Mouse (Mus musculus): Measurements from ENCODE around the gene Stag1.

Stag1 gene

GRCm38 (mm10) chr9:100597546-100597945 is at the start of gene Stag1:
TSS of gene Stag1 (plus strand) at chr9:100597798.
- in situ Hi-C loops (cut with MboI, MseI) = no loop called here

- in situ Hi-C loops (cut with MboI, MseI) = loop anchor here (5.0 kb wide), 1 partner anchor 96 kb away; no protein-coding TSS in a partner anchor
Measured at GRCm38 (mm10) chr9:100548313-100548712, 49.3 kb upstream of the Stag1 start.

GRCm38 (mm10) chr9:100555686-100556085 is 41.9 kb upstream of the Stag1 start:
- in situ Hi-C loops (cut with MboI, MseI) = no loop called here

- in situ Hi-C loops (cut with MboI, MseI) = no loop called here
Measured at GRCm38 (mm10) chr9:100558023-100558573, 39.5 kb upstream of the Stag1 start.

- in situ Hi-C loops (cut with MboI, MseI) = no loop called here
Measured at GRCm38 (mm10) chr9:100558991-100559390, 38.6 kb upstream of the Stag1 start.

- in situ Hi-C loops (cut with MboI, MseI) = no loop called here
Measured at GRCm38 (mm10) chr9:100560251-100560890, 37.2 kb upstream of the Stag1 start.

GRCm38 (mm10) chr9:100569798-100570625 is 27.6 kb upstream of the Stag1 start:
- in situ Hi-C loops (cut with MboI, MseI) = no loop called here

GRCm38 (mm10) chr9:100570626-100571233 is 26.9 kb upstream of the Stag1 start, which contains the start of gene Slc35g2:
TSS of gene Slc35g2 (minus strand) at chr9:100571090.
- in situ Hi-C loops (cut with MboI, MseI) = no loop called here

GRCm38 (mm10) chr9:100571511-100571910 is 26.1 kb upstream of the Stag1 start:
- in situ Hi-C loops (cut with MboI, MseI) = no loop called here

GRCm38 (mm10) chr9:100573300-100573699 is 24.3 kb upstream of the Stag1 start:
- in situ Hi-C loops (cut with MboI, MseI) = no loop called here

GRCm38 (mm10) chr9:100573942-100574341 is 23.7 kb upstream of the Stag1 start:
- in situ Hi-C loops (cut with MboI, MseI) = no loop called here

- in situ Hi-C loops (cut with MboI, MseI) = no loop called here
Measured at GRCm38 (mm10) chr9:100580196-100580740, 17.3 kb upstream of the Stag1 start.

GRCm38 (mm10) chr9:100581543-100582492 is 15.8 kb upstream of the Stag1 start:
- in situ Hi-C loops (cut with MboI, MseI) = no loop called here

GRCm38 (mm10) chr9:100582883-100583575 is 14.6 kb upstream of the Stag1 start:
- in situ Hi-C loops (cut with MboI, MseI) = no loop called here

- in situ Hi-C loops (cut with MboI, MseI) = no loop called here
Measured at GRCm38 (mm10) chr9:100584031-100584430, 13.6 kb upstream of the Stag1 start.

GRCm38 (mm10) chr9:100590462-100590861 is 7.1 kb upstream of the Stag1 start:
- in situ Hi-C loops (cut with MboI, MseI) = no loop called here

GRCm38 (mm10) chr9:100596317-100596716 is 1.3 kb upstream of the Stag1 start:
- in situ Hi-C loops (cut with MboI, MseI) = no loop called here

- in situ Hi-C loops (cut with MboI, MseI) = no loop called here
Measured at GRCm38 (mm10) chr9:100599761-100600328, 2.2 kb downstream of the Stag1 start.

GRCm38 (mm10) chr9:100602130-100602529 is 4.5 kb downstream of the Stag1 start:
- in situ Hi-C loops (cut with MboI, MseI) = no loop called here

- in situ Hi-C loops (cut with MboI, MseI) = no loop called here
Measured at GRCm38 (mm10) chr9:100603156-100603555, 5.6 kb downstream of the Stag1 start.

Data from regulatory T cell (primary cell).